Mouse (Mus musculus) adrenal gland, postnatal 0 days (tissue): ENCODE measurements around the gene Ascc2. TPM values are rescaled to one million over a fixed set of nuclear protein-coding genes. Genes with fewer than 3 reads are reported as not detected.

Experiments
- polyA plus RNA-seq: library from polyadenylated mRNA; unstranded; fragments of >200 nt; fragmentation: Nextera tagmentation; extraction: Ambion mirVana; gene quantifications from 2 replicates; pipeline ENCODE4 v1.2.1, GENCODE M21; 2015

Ascc2 gene
- polyA plus RNA-seq = 16.7 and 25.0 TPM in 2 replicates

GRCm38 (mm10) chr11:4637534-4638234 lies at the start of gene Ascc2:
TSS of gene Ascc2 (plus strand) at chr11:4637747.

GRCm38 (mm10) chr11:4594608-4595500 lies 42.7 kb upstream of the Ascc2 start, which contains the start of gene Mtmr3:
TSS of gene Mtmr3 (minus strand) at chr11:4594863.

GRCm38 (mm10) chr11:4620017-4620485 lies 17.5 kb upstream of the Ascc2 start, which contains the start of gene Gm11032:
TSS of gene Gm11032 (plus strand) at chr11:4620067.

GRCm38 (mm10) chr11:4704072-4704964 lies 66.8 kb downstream of the Ascc2 start, which contains the start of the genes Uqcr10 and Zmat5:
TSS of gene Uqcr10 (minus strand) at chr11:4704342.
TSS of gene Zmat5 (plus strand) at chr11:4704678.

Other genes starting within 250 kb of the Ascc2 start
- 0.08 and 0.90 TPM in 2 replicates for gene Hormad2, start 196.6 kb upstream of the Ascc2 start, polyA plus RNA-seq
- gene Mtmr3, start 42.9 kb upstream of the Ascc2 start, polyA plus RNA-seq = 16.5 and 21.0 TPM in 2 replicates
- gene Gm11032, start 17.7 kb upstream of the Ascc2 start, polyA plus RNA-seq = not detected in 2 replicates
- 1,531 and 1,840 TPM in 2 replicates for gene Uqcr10, start 66.6 kb downstream of the Ascc2 start, polyA plus RNA-seq
- gene Zmat5, start 66.9 kb downstream of the Ascc2 start, polyA plus RNA-seq = 85.8 and 89.4 TPM in 2 replicates
- gene Cabp7, start 109.0 kb downstream of the Ascc2 start, polyA plus RNA-seq = 0.24 and 0.32 TPM in 2 replicates
- 25.1 and 28.5 TPM in 2 replicates for gene Nf2, start 211.8 kb downstream of the Ascc2 start, polyA plus RNA-seq
- gene Nipsnap1, start 236.2 kb downstream of the Ascc2 start, polyA plus RNA-seq = 36.6 and 43.3 TPM in 2 replicates